Mouse (Mus musculus) ES-E14 (cell line): ENCODE measurements around the gene Cacybp. TPM values are rescaled to one million over a fixed set of nuclear protein-coding genes. Genes with fewer than 3 reads are reported as not detected.

ENCODE experiments used
- DNase-seq: peaks from one replicate; pipeline ENCODE4 v3.0.0-alpha.2; 2013; ENCODE audit warnings: low read depth, low spot score
- H3K27ac ChIP-seq: 2 replicates; pipeline ENCODE4 v1.5.1; 2012; ENCODE audit warnings: low read depth, mild to moderate bottlenecking, low read length, moderate library complexity, mixed read lengths; ENCODE audit not compliant: poor library complexity, insufficient read depth, severe bottlenecking
- H3K36me3 ChIP-seq: 2 replicates; pipeline ENCODE4 v1.6.1; 2012; ENCODE audit warnings: mild to moderate bottlenecking, low read length, moderate library complexity, mixed read lengths; ENCODE audit not compliant: control insufficient read depth, poor library complexity, insufficient read depth, severe bottlenecking
- H3K4me1 ChIP-seq, 2 experiments: fragments of 150-350 bp in 1 of 2; sonication (generic) in 1 of 2; 2 replicates each; pipeline ENCODE4 v1.6.1; 2012; ENCODE audit warnings: low read length in 2 of 2, mild to moderate bottlenecking in 1 of 2, mixed read lengths in 1 of 2; ENCODE audit not compliant: control insufficient read depth in 2 of 2, insufficient read depth in 2 of 2, poor library complexity in 1 of 2
- H3K4me3 ChIP-seq, 2 experiments: fragments of 150-350 bp in 1 of 2; sonication (generic) in 1 of 2; 2 replicates each; pipeline ENCODE4 v1.5.1; 2012; ENCODE audit warnings: low read length in 2 of 2, low read depth in 1 of 2, mild to moderate bottlenecking in 1 of 2, mixed read lengths in 1 of 2; ENCODE audit not compliant: insufficient read depth in 1 of 2, poor library complexity in 1 of 2, severe bottlenecking in 1 of 2
- H3K9ac ChIP-seq: 2 replicates; pipeline ENCODE4 v1.6.1; 2012; ENCODE audit warnings: low read depth, mild to moderate bottlenecking, low read length, mixed read lengths; ENCODE audit not compliant: poor library complexity, insufficient read depth, severe bottlenecking
- H3K9me3 ChIP-seq: fragments of 150-350 bp; sonication (generic); 2 replicates; pipeline ENCODE4 v1.6.1; 2012; ENCODE audit warnings: low read depth, mild to moderate bottlenecking, low read length; ENCODE audit not compliant: control insufficient read depth, insufficient read depth
- CHD2 ChIP-seq: IDR thresholded peaks from 2 replicates; pipeline ENCODE4 v1.6.1; 2014; ENCODE audit warnings: mild to moderate bottlenecking, low read depth, low read length, inconsistent platforms
- HCFC1 ChIP-seq: IDR thresholded peaks from 2 replicates; pipeline ENCODE4 v1.6.1; 2012; ENCODE audit warnings: low read length, inconsistent platforms, borderline replicate concordance; ENCODE audit not compliant: insufficient read depth
- MAFK ChIP-seq: IDR thresholded peaks from 2 replicates; pipeline ENCODE4 v1.6.1; 2014; ENCODE audit warnings: mild to moderate bottlenecking, low read depth, low read length, inconsistent platforms; ENCODE audit not compliant: insufficient read depth
- ZC3H11A ChIP-seq: IDR thresholded peaks from 2 replicates; pipeline ENCODE4 v1.6.1; 2012; ENCODE audit warnings: low read depth, mild to moderate bottlenecking, inconsistent platforms, low read length, borderline replicate concordance
- ZNF384 ChIP-seq: IDR thresholded peaks from 2 replicates; pipeline ENCODE4 v1.6.1; 2012; ENCODE audit warnings: low read depth, low read length, inconsistent platforms
- in situ Hi-C, 2 experiments: fragments of 600-800 bp; cut with MboI; formaldehyde crosslinking; loops; one replicate each; pipeline ENCODE4 v1.15.1; 2025; ENCODE audit warnings: low sequenced_read_pairs in 2 of 2, inconsistent platforms in 1 of 2; ENCODE audit not compliant: unreplicated experiment in 2 of 2
- total RNA-seq: library from RNA; depleted of rRNA; stranded (reverse); fragments of 300-350 nt; gene quantifications from 2 replicates; pipeline ENCODE4 v1.2.3, GENCODE M21; 2012

Cacybp gene
- total RNA-seq, 1 experiment, result 184 TPM

DNA sequence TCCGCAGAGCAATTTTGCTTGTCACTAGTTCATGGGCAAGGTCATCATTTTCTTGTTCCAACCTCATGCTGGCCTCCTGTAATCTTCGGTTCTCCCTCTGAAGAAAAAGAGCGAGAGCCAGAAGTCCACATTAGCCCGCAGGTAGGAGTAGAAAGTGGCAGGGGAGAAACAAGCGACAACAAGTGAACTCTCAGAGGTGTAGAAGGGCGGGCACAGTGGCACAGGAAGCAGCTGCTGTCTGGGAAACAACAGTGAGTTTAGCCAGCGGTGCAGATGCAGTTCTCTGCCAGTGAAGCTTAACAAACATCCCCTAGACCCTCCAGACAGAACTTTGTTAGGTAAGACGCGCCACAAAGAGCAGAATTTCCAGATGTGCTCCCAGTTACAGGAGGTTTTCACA lies 34.8 kb upstream of the Cacybp start:
- no peaks in the 10 kb centered on the region for H3K9me3 ChIP-seq
- H3K4me1 ChIP-seq, result no peaks in the 10 kb centered on the region; a peak in 1 of 4 replicates
- TF ChIP-seq MAFK (no peak), HCFC1 (no peak), CHD2 (no peak), ZC3H11A (no peak)
- H3K9ac ChIP-seq, result no peak overlapping the region
- in situ Hi-C loops, result loop anchor here in 1 of 2 experiments (10.0 kb wide), 1 partner anchor 127 kb away; no protein-coding TSS in a partner anchor
- DNase-seq, result no peak
- no peak overlapping the region for H3K27ac ChIP-seq
- H3K36me3 ChIP-seq, result no peaks in the 10 kb centered on the region; the same call in 1 of the 2 replicates
- H3K4me3 ChIP-seq, result no peak overlapping the region

DNA sequence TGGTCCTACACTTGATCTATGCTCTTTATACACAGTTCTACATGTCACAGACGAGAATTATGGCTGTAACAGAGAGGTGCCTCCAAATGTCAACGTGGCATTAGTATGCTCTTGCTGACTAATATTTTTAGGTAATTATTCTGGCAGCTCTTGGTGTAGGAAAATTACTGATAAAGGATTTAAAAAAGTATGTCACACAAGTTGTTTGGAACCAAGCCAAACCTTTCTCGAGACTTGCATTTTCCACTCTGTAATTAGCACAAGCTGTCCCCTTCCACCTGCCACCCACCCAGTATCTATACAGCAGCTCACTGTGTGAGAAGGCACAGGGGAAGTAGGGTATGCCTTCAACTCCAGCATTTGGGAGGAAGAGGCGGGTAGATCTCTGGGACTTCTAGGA lies 34.2 kb upstream of the Cacybp start:
- H3K4me3 ChIP-seq, result no peak overlapping the region
- DNase-seq, result no peak
- H3K9me3 ChIP-seq, result no peaks in the 10 kb centered on the region
- no peak overlapping the region for H3K27ac ChIP-seq
- H3K9ac ChIP-seq, result no peak overlapping the region
- H3K36me3 ChIP-seq, result no peaks in the 10 kb centered on the region; the same call in 1 of the 2 replicates
- in situ Hi-C loops, result loop anchor here in 1 of 2 experiments (10.0 kb wide), 1 partner anchor 128 kb away; no protein-coding TSS in a partner anchor
- no peaks in the 10 kb centered on the region; a peak in 1 of 4 replicates for H3K4me1 ChIP-seq
- TF ChIP-seq CHD2, result no peak
- TF ChIP-seq ZC3H11A, result no peak
- TF ChIP-seq ZNF384, result no peak
- TF ChIP-seq HCFC1, result no peak
- TF ChIP-seq MAFK, result no peak

DNA sequence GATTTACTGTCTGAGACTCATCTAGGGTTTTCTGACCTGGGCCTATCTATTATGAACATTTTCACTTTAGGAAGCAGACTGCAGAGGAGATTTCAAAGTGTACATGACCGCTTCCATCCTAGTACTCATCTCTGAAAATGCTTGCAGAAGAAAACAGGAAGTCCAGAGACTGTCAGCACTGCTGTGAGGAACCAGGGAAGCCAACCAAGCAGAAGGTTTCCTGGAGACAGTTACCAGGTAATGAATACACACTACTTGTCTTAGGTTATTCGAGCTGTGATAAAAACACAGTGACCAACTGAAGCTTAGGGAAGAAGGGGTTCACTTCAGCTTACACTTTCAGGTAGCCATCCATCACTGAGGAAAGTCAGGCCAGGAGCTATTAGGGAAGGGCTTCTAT lies 33.3 kb upstream of the Cacybp start:
- no peak for TF ChIP-seq HCFC1
- no peak for TF ChIP-seq ZNF384
- TF ChIP-seq CHD2, result no peak
- Histone ChIP-seq H3K9me3 (no peaks in the 10 kb centered on the region), H3K27ac (no peak overlapping the region), H3K9ac (no peak overlapping the region), H3K36me3 (no peaks in the 10 kb centered on the region; the same call in 1 of the 2 replicates), H3K4me3 (no peak overlapping the region), H3K4me1 (no peaks in the 10 kb centered on the region; a peak in 1 of 4 replicates)
- in situ Hi-C loops, result loop anchor here in 1 of 2 experiments (10.0 kb wide), 1 partner anchor 129 kb away; no protein-coding TSS in a partner anchor
- DNase-seq, result no peak

DNA sequence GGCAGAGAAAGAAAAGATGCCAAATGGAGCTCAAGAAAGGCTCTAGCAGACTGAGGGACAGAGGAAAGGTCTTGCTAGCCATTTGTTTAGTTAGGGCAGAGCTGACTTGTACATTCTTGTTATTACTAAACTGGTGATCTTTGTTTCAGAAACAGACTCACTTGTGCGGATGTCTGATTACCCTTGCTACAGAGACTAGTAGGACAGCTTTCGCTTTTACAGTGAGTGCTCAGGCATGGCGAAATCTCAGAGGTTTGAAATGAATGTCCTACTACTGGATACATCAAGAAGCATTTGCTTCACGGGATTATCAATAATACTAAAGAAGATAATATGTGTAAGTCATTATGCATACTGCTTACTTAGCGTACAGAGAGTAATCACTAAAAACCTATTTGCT lies 32.0 kb upstream of the Cacybp start:
- no peak overlapping the region for H3K4me3 ChIP-seq
- DNase-seq, result no peak
- H3K27ac ChIP-seq, result no peak overlapping the region
- H3K9me3 ChIP-seq, result no peaks in the 10 kb centered on the region
- TF ChIP-seq ZC3H11A (no peak), HCFC1 (no peak), ZNF384 (no peak), CHD2 (no peak)
- no peak overlapping the region for H3K9ac ChIP-seq
- H3K4me1 ChIP-seq, result no peaks in the 10 kb centered on the region; a peak in 1 of 4 replicates
- in situ Hi-C loops, result loop anchor here in 1 of 2 experiments (10.0 kb wide), 1 partner anchor 130 kb away; no protein-coding TSS in a partner anchor
- H3K36me3 ChIP-seq, result no peaks in the 10 kb centered on the region; the same call in 1 of the 2 replicates

DNA sequence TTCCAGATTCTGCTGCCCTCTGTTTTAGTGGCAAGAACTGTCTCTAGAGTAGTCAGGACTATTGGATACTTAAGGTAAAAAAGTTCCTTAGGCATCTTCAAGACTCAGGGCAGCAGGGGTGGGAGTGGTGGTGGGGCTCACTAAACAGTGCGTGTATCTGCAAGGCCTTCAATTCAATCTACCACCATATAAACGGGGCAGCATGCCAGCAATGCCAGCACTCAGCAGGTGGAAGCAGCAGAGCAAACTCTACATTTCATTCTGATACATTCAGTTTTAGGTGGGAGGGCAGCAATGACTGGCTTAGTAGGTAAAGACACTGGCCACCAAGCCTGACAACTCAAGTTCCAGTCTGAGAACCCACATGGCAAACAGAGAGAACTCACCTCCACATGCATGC lies 27.4 kb upstream of the Cacybp start:
- DNase-seq, result no peak
- Histone ChIP-seq H3K4me1 (no peaks in the 10 kb centered on the region; a peak in 1 of 4 replicates), H3K9me3 (no peaks in the 10 kb centered on the region), H3K36me3 (no peaks in the 10 kb centered on the region), H3K27ac (no peak overlapping the region), H3K9ac (no peak overlapping the region), H3K4me3 (no peak overlapping the region)
- TF ChIP-seq MAFK (no peak), CHD2 (no peak), ZNF384 (no peak), HCFC1 (no peak), ZC3H11A (no peak)
- in situ Hi-C loops, result loop anchor here in 1 of 2 experiments (10.0 kb wide), 1 partner anchor 135 kb away; no protein-coding TSS in a partner anchor
